33 mouse cellular contexts compared by ENCODE assay signal in the genomic region with DNA sequence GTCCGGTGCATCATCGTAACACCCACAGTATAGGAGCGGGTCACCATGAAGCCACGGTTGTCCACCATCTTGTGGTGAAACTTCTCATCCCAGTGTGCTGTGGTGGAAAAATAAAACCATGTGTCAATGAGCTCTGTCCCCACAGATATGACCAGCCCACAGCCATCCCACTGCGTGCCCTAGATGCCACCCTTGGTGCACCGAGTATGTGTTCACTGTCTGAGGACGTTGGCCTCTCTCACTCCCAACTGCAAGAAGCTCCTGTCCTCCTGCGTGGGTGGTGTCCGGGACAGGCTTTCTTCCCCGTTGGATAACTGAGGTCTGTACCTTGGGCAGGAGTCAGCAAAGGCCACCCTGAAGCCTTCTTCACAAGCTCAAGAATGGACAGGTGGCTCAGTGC. TPM values are rescaled to one million over a fixed set of nuclear protein-coding genes. Genes with fewer than 3 reads are reported as not detected.
"Had no signal": no experiment of that assay in that cellular context is flagged by ENCODE, and none has a peak within 500 bp of the region (broad histone marks: within the 10 kb centered on the region; RNA-seq: fewer than 3 reads in every experiment).

No protein-coding gene starts in this region.

- H3K36me3 ChIP-seq: liver, embryonic 15.5 days; midbrain, embryonic 15.5 days had no signal

- H3K9me3 ChIP-seq: limb, embryonic 12.5 days; limb, embryonic 13.5 days; limb, embryonic 15.5 days; liver, embryonic 12.5 days; liver, embryonic 13.5 days; liver, embryonic 15.5 days; lung, embryonic 15.5 days; midbrain, embryonic 10.5 days; midbrain, embryonic 12.5 days; midbrain, embryonic 13.5 days; midbrain, embryonic 15.5 days; neural tube, embryonic 12.5 days had no signal

- H3K4me1 ChIP-seq: liver, embryonic 12.5 days; liver, embryonic 15.5 days had no signal

- H3K27ac ChIP-seq: left cerebral cortex, adult 2 months; limb, embryonic 12.5 days; limb, embryonic 13.5 days; limb, embryonic 15.5 days; liver, embryonic 12.5 days; liver, embryonic 13.5 days; liver, embryonic 14.5 days; liver, embryonic 15.5 days; lung, embryonic 15.5 days; macrophage; midbrain, embryonic 10.5 days; midbrain, embryonic 12.5 days; midbrain, embryonic 13.5 days; midbrain, embryonic 15.5 days; neural tube, embryonic 12.5 days had no signal

- H3K4me2 ChIP-seq: limb, embryonic 12.5 days; limb, embryonic 13.5 days; limb, embryonic 15.5 days; liver, embryonic 11.5 days; liver, embryonic 12.5 days; liver, embryonic 13.5 days; liver, embryonic 15.5 days; lung, embryonic 14.5 days; lung, embryonic 15.5 days; midbrain, embryonic 11.5 days; midbrain, embryonic 12.5 days; midbrain, embryonic 13.5 days; midbrain, embryonic 15.5 days; neural tube, embryonic 12.5 days had no signal

- DNase-seq: left cerebral cortex, postnatal 4 days; liver; liver, embryonic 13.5 days; liver, postnatal 0 days; lung, adult 18-20 months; lung, adult 2 months; lung, embryonic 14.5 days; lung, postnatal 10 days; lung, postnatal 14 days; lung, postnatal 36 days; lung, postnatal 4 days; midbrain, embryonic 14.5 days had no signal

- ATAC-seq: liver, postnatal 0 days; lung, postnatal 0 days; midbrain, embryonic 13.5 days; midbrain, embryonic 15.5 days; midbrain, embryonic 16.5 days had no signal

- H3K4me3 ChIP-seq: left cerebral cortex, adult 2 months; limb, embryonic 12.5 days; limb, embryonic 15.5 days; liver, embryonic 12.5 days; liver, embryonic 13.5 days; liver, embryonic 15.5 days; lung, embryonic 15.5 days; megakaryocyte, embryonic 14.5 days; midbrain, embryonic 10.5 days; midbrain, embryonic 12.5 days; midbrain, embryonic 13.5 days; midbrain, embryonic 15.5 days; neural tube, embryonic 12.5 days had no signal

- H3K9ac ChIP-seq: limb, embryonic 12.5 days; limb, embryonic 13.5 days; limb, embryonic 15.5 days; liver, embryonic 12.5 days; liver, embryonic 13.5 days; liver, embryonic 14.5 days; liver, embryonic 15.5 days; liver, postnatal 0 days; lung, embryonic 14.5 days; lung, embryonic 15.5 days; midbrain, embryonic 12.5 days; midbrain, embryonic 13.5 days; midbrain, embryonic 15.5 days; neural tube, embryonic 12.5 days had no signal

- H3K27me3 ChIP-seq: limb, embryonic 12.5 days; limb, embryonic 13.5 days; limb, embryonic 15.5 days; lung, embryonic 15.5 days; midbrain, embryonic 12.5 days; midbrain, embryonic 13.5 days; midbrain, embryonic 15.5 days; neural tube, embryonic 12.5 days had no signal

RNA-seq across cellular contexts. Expression of a gene that starts 5.8 kb away (rescaled TPM):
- total RNA-seq: megakaryocyte-erythroid progenitor cell, adult 5-6 weeks; monocyte, adult 5-6 weeks had no signal
